Mouse (Mus musculus): ENCODE measurements around the gene Abl1. TPM values are rescaled to one million over a fixed set of nuclear protein-coding genes. Genes with fewer than 3 reads are reported as not detected.

The Abl1 gene
- polyA plus RNA-seq, 1 experiment from 2014 or later = 6.2 TPM

Other genes starting within 250 kb of the Abl1 start
- gene Ass1, start 218.2 kb upstream of the Abl1 start, polyA plus RNA-seq (2015; fragmentation: Nextera tagmentation; extraction: Ambion mirVana) = 75.3 and 87.1 TPM in 2 replicates
- gene Fubp3, start 115.7 kb upstream of the Abl1 start, polyA plus RNA-seq (2015; fragmentation: Nextera tagmentation; extraction: Ambion mirVana) = 28.3 and 37.4 TPM in 2 replicates
- gene Prdm12, start 48.3 kb upstream of the Abl1 start, polyA plus RNA-seq (2015; fragmentation: Nextera tagmentation; extraction: Ambion mirVana) = not detected in 2 replicates
- gene Exosc2, start 17.7 kb upstream of the Abl1 start, polyA plus RNA-seq (2015; fragmentation: Nextera tagmentation; extraction: Ambion mirVana) = 51.2 and 53.7 TPM in 2 replicates
- 0.07 TPM in 1 of 2 replicates, not detected in the other for gene Qrfp, start 122.2 kb downstream of the Abl1 start, polyA plus RNA-seq (2015; fragmentation: Nextera tagmentation; extraction: Ambion mirVana)
- 0.03 TPM in 1 of 2 replicates, not detected in the other for gene Fibcd1, start 157.6 kb downstream of the Abl1 start, polyA plus RNA-seq (2015; fragmentation: Nextera tagmentation; extraction: Ambion mirVana)
- gene Lamc3, start 198.9 kb downstream of the Abl1 start, polyA plus RNA-seq (2015; fragmentation: Nextera tagmentation; extraction: Ambion mirVana) = 0.02 and 0.07 TPM in 2 replicates